Mouse (Mus musculus) MEL (cell line): ENCODE measurements around the gene Nkx2-3. TPM values are rescaled to one million over a fixed set of nuclear protein-coding genes. Genes with fewer than 3 reads are reported as not detected.

Experiments
- DNase-seq: peaks from one replicate; pipeline ENCODE4 v3.0.0; 2011; ENCODE audit warnings: low read depth, low spot score
- H3K27ac ChIP-seq: 2 replicates; pipeline ENCODE4 v1.5.1; 2012; ENCODE audit warnings: low read depth, mild to moderate bottlenecking, control low read depth, low read length, moderate library complexity; ENCODE audit not compliant: control insufficient read depth
- H3K27me3 ChIP-seq, 2 experiments: fragments of 150-350 bp in 1 of 2; sonication (generic) in 1 of 2; 2 replicates each; pipeline ENCODE4 v1.6.1; 2012; ENCODE audit warnings: low read length in 2 of 2, mild to moderate bottlenecking in 2 of 2, improper control_type of control experiment in 1 of 2, moderate library complexity in 1 of 2; ENCODE audit not compliant: insufficient read depth in 2 of 2, control insufficient read depth in 1 of 2
- H3K36me3 ChIP-seq, 2 experiments: 2 replicates each; pipeline ENCODE4 v1.6.1; 2012 to 2014; ENCODE audit warnings: low read length in 2 of 2, improper control_type of control experiment in 1 of 2, inconsistent platforms in 1 of 2, mild to moderate bottlenecking in 1 of 2; ENCODE audit not compliant: insufficient read depth in 2 of 2, control insufficient read depth in 1 of 2
- H3K4me1 ChIP-seq, 2 experiments: fragments of 150-350 bp in 1 of 2; sonication (generic) in 1 of 2; 2 replicates each; pipeline ENCODE4 v1.6.1; 2012; ENCODE audit warnings: low read length in 2 of 2, improper control_type of control experiment in 1 of 2, mild to moderate bottlenecking in 1 of 2; ENCODE audit not compliant: insufficient read depth in 2 of 2, control insufficient read depth in 1 of 2
- H3K4me3 ChIP-seq, 2 experiments: fragments of 150-350 bp in 1 of 2; sonication (generic) in 1 of 2; 2 replicates each; pipeline ENCODE4 v1.5.1; 2012; ENCODE audit warnings: low read depth in 2 of 2, low read length in 2 of 2, mild to moderate bottlenecking in 2 of 2, moderate library complexity in 2 of 2, control low read depth in 1 of 2, improper control_type of control experiment in 1 of 2; ENCODE audit not compliant: control insufficient read depth in 1 of 2, insufficient read depth in 1 of 2
- H3K79me2 ChIP-seq: 2 replicates; pipeline ENCODE4 v1.6.1; 2012; ENCODE audit warnings: mild to moderate bottlenecking, low read length, moderate library complexity; ENCODE audit not compliant: control insufficient read depth, poor library complexity, insufficient read depth
- H3K9ac ChIP-seq: 2 replicates; pipeline ENCODE4 v1.6.1; 2012; ENCODE audit warnings: low read depth, mild to moderate bottlenecking, control low read depth, low read length, moderate library complexity; ENCODE audit not compliant: control insufficient read depth, poor library complexity, severe bottlenecking
- H3K9me3 ChIP-seq: fragments of 150-350 bp; sonication (generic); replicated peaks from 2 replicates; pipeline ENCODE4 v1.6.1; 2012; ENCODE audit warnings: mild to moderate bottlenecking, low read length, improper control_type of control experiment, moderate library complexity; ENCODE audit not compliant: insufficient read depth
- CTCF ChIP-seq, 3 experiments: IDR thresholded peaks in 2 of 3; conservative IDR thresholded peaks in 1 of 3; 2 replicates each; pipeline ENCODE4 v1.5.1; 2011 to 2012; ENCODE audit warnings: low read length in 3 of 3, low read depth in 2 of 3, mild to moderate bottlenecking in 2 of 3, improper control_type of control experiment in 1 of 3, inconsistent platforms in 1 of 3, mixed read lengths in 1 of 3, moderate library complexity in 1 of 3; ENCODE audit not compliant: control insufficient read depth in 1 of 3, insufficient read depth in 1 of 3, poor library complexity in 1 of 3, severe bottlenecking in 1 of 3
- E2F4 ChIP-seq: IDR thresholded peaks from 2 replicates; pipeline ENCODE4 v1.6.1; 2011; ENCODE audit warnings: low read depth, low read length, improper control_type of control experiment, borderline replicate concordance
- EP300 ChIP-seq, 2 experiments: IDR thresholded peaks; 2 replicates each; pipeline ENCODE4 v1.6.1; 2011; ENCODE audit warnings: improper control_type of control experiment in 2 of 2, low read length in 2 of 2, low read depth in 1 of 2, mild to moderate bottlenecking in 1 of 2
- GABPA ChIP-seq: IDR thresholded peaks from 2 replicates; pipeline ENCODE4 v1.6.1; 2012; ENCODE audit warnings: low read depth, mild to moderate bottlenecking, inconsistent platforms, low read length, improper control_type of control experiment, moderate library complexity
- JUND ChIP-seq: IDR thresholded peaks from 2 replicates; pipeline ENCODE4 v1.6.1; 2011; ENCODE audit warnings: low read depth, mild to moderate bottlenecking, improper control_type of control experiment, low read length
- MAFK ChIP-seq: IDR thresholded peaks from 2 replicates; pipeline ENCODE4 v1.6.1; 2011; ENCODE audit warnings: low read depth, mild to moderate bottlenecking, low read length, improper control_type of control experiment, borderline replicate concordance
- MEF2A ChIP-seq: IDR thresholded peaks from 2 replicates; pipeline ENCODE4 v1.6.1; 2014; ENCODE audit warnings: low read depth, mild to moderate bottlenecking, inconsistent platforms, low read length, improper control_type of control experiment; ENCODE audit not compliant: poor library complexity, insufficient replicate concordance, severe bottlenecking; ENCODE audit errors: extremely low read depth
- MXI1 ChIP-seq: IDR thresholded peaks from 2 replicates; pipeline ENCODE4 v1.6.1; 2011; ENCODE audit warnings: mild to moderate bottlenecking, low read depth, low read length, improper control_type of control experiment
- RAD21 ChIP-seq: IDR thresholded peaks from 2 replicates; pipeline ENCODE4 v1.6.1; 2011; ENCODE audit warnings: mild to moderate bottlenecking, low read depth, low read length, improper control_type of control experiment
- TAL1 ChIP-seq: IDR thresholded peaks from 2 replicates; pipeline ENCODE4 v1.6.1; 2012; ENCODE audit warnings: mild to moderate bottlenecking, inconsistent platforms, low read length, moderate library complexity, mixed read lengths
- TBP ChIP-seq: IDR thresholded peaks from 2 replicates; pipeline ENCODE4 v1.8.0; 2011; ENCODE audit warnings: low read depth, low read length, improper control_type of control experiment
- TCF12 ChIP-seq: IDR thresholded peaks from 2 replicates; pipeline ENCODE4 v1.6.1; 2014; ENCODE audit warnings: low read depth, mild to moderate bottlenecking, inconsistent platforms, low read length, improper control_type of control experiment, moderate library complexity
- ZMIZ1 ChIP-seq: IDR thresholded peaks from 2 replicates; pipeline ENCODE4 v1.6.1; 2012; ENCODE audit warnings: low read depth, mild to moderate bottlenecking, inconsistent platforms, low read length, improper control_type of control experiment, moderate library complexity
- ZNF384 ChIP-seq: IDR thresholded peaks from 2 replicates; pipeline ENCODE4 v1.6.1; 2012; ENCODE audit warnings: low read depth, mild to moderate bottlenecking, inconsistent platforms, low read length, improper control_type of control experiment
- polyA plus RNA-seq, 2 experiments: library from polyadenylated mRNA; stranded (reverse) in 1 of 2; unstranded in 1 of 2; fragments of >175 nt in 1 of 2; fragments of >200 nt in 1 of 2; gene quantifications; 2 replicates each; pipeline versions ENCODE4 v1.2.1 to v1.2.4; 2012; ENCODE audit warnings: low replicate concordance in 2 of 2, low read depth in 1 of 2; ENCODE audit not compliant: insufficient read length in 2 of 2, insufficient read depth in 1 of 2, missing spikeins in 1 of 2
- total RNA-seq: library from RNA; depleted of rRNA; stranded (reverse); fragments of 300-350 nt; gene quantifications from 2 replicates; pipeline ENCODE4 v1.2.3, GENCODE M21; 2012

The Nkx2-3 gene
- total and polyA plus RNA-seq, 3 experiments, result not detected

DNA sequence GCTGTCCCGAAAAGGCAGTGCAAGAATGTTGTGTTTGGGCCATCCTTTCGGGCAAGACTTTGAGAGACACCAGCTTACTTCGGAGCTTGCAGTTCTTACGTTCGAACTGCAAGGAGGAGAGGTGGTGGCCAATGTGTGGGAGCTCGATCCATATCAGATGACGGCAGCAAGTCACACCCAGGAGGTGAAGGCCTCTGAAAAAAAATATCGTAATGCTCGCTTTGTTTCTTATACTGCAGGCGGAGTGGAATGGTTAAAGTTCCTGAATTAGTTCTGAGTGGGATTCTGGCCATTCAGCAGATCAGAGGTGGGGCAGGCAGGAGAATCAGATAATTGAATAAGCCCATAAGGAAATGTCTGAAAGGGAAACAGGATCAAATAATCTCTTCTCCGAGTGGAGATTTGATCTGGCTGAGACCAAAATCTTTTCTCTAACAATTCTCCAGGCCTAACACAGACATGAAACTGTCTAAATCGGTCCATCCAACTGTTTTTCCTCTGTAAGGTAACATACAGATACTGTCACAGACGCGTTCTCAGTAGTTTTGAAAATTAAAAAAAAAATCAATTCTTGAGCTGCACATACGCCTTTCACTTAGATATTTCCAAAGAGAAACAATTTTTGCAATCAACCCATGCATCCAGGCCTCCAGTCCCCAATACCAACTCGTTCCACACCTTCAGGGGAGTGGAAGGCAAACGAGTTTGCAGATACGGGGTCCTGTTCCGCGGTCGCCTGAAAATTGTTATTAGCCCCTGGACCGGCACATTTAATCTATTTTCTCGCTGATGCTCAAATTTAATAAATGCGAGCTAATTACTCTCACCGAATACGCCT, 1.4 kb downstream of the Nkx2-3 start:
- no peak for DNase-seq
- no peak overlapping the region for H3K27ac ChIP-seq
- no peak overlapping the region for H3K4me3 ChIP-seq
- H3K36me3 ChIP-seq, result no peaks in the 10 kb centered on the region
- no peaks in the 10 kb centered on the region for H3K9me3 ChIP-seq
- no peak for TF ChIP-seq MXI1
- no peak for TF ChIP-seq ZMIZ1
- TF ChIP-seq MEF2A, result no peak
- no peak for TF ChIP-seq CTCF (IDR thresholded peaks at IDR 0.05 in 2 of 3, conservative IDR thresholded peaks at IDR 0.05 in 1 of 3; ENCODE audit: control insufficient read depth in 1 of 3, insufficient read depth in 1 of 3, low read depth in 2 of 3, low read length in 3 of 3, poor library complexity in 1 of 3, severe bottlenecking in 1 of 3)
- TF ChIP-seq GABPA, result no peak
- TF ChIP-seq E2F4, result no peak
- no peak for TF ChIP-seq MAFK
- no peak for TF ChIP-seq RAD21
- no peak for TF ChIP-seq TCF12
- TF ChIP-seq EP300 (IDR thresholded peaks at IDR 0.05; ENCODE audit: low read depth in 1 of 2, low read length in 2 of 2), result no peak
- no peak for TF ChIP-seq ZNF384
- TF ChIP-seq JUND, result no peak
- no peak for TF ChIP-seq TBP
- no peak for TF ChIP-seq TAL1
- TF ChIP-seq, all 39 proteins: peak for 0
- Histone ChIP-seq H3K9ac (no peak overlapping the region), H3K27me3 (peaks cover 0 to 1% of the 10 kb centered on the region in 2 experiments; a peak in 2 of 4 replicates), H3K4me1 (no peaks in the 10 kb centered on the region), H3K79me2 (no peaks in the 10 kb centered on the region)

- no peaks in the 10 kb centered on the region for H3K9me3 ChIP-seq
- TF ChIP-seq CTCF (IDR thresholded peaks at IDR 0.05 in 2 of 3, conservative IDR thresholded peaks at IDR 0.05 in 1 of 3; ENCODE audit: control insufficient read depth in 1 of 3, insufficient read depth in 1 of 3, low read depth in 2 of 3, low read length in 3 of 3, poor library complexity in 1 of 3, severe bottlenecking in 1 of 3), result no peak
- no peak overlapping the region for H3K27ac ChIP-seq
- H3K4me3 ChIP-seq, result no peak overlapping the region
- H3K36me3 ChIP-seq, result no peaks in the 10 kb centered on the region
- peaks cover 0 to 3% of the 10 kb centered on the region in 2 experiments; a peak in 2 of 4 replicates for H3K27me3 ChIP-seq
- no peak overlapping the region for H3K9ac ChIP-seq
- no peak for DNase-seq
- H3K79me2 ChIP-seq, result no peaks in the 10 kb centered on the region
- no peaks in the 10 kb centered on the region for H3K4me1 ChIP-seq
These were observed 2.4 kb downstream of the Nkx2-3 start for GRCm38 (mm10) chr19:43614341-43615073.
